Mouse (Mus musculus): ENCODE results near the gene Defb10. TPM values are rescaled to one million over a fixed set of nuclear protein-coding genes. Genes with fewer than 3 reads are reported as not detected.
A peak's percentile ranks its signal among the peaks of the same experiment; 100 is the strongest.
"Not testable (repeated sequence)": the region's sequence is repeated elsewhere in the genome, so short reads cannot be mapped to it uniquely, and the experiment has no call there.

The Defb10 gene
- not detected in 2 replicates for polyA plus RNA-seq (2015; fragmentation: Nextera tagmentation; extraction: Ambion mirVana)

DNA sequence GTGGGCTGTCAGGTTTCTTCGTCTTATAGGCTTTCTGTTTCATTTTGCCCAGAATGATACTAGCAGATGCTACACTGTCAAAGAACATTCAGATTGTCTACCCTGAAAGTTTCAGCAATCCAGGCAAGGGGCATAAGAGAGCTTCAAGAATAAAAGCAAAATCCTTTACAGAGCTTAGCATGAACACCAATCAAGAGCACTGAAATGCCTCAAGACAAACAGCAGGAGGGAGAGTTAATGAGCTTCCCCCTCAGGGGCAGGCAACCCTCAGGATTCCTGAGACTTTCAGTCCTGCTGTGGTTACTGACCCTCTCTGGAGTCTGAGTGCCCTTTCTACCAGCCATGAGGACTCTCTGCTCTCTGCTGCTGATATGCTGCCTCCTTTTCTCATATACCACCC is at the start of gene Defb10:
Gene Defb10 (plus strand): TSS at position 316 of the 400 bp plus-strand sequence.
- H3K4me1 ChIP-seq (ENCODE audit: control insufficient read depth, insufficient read depth, low read length); H3K4me3 ChIP-seq (ENCODE audit: low read depth, low read length); ATAC-seq; H3K27me3 ChIP-seq (ENCODE audit: control insufficient read depth, insufficient read depth, low read depth, low read length); H3K36me3 ChIP-seq (ENCODE audit: control insufficient read depth, insufficient read depth, low read length); H3K27ac ChIP-seq (ENCODE audit: low read length); H3K9me3 ChIP-seq (replicated peaks; ENCODE audit: control insufficient read depth, low read length, poor library complexity, severe bottlenecking); H3K4me2 ChIP-seq (ENCODE audit: low read length); H3K9ac ChIP-seq (ENCODE audit: low read depth, low read length): not testable (repeated sequence)
- WGBS: 19% methylated on average over 1 of the region's 1 CpGs

GRCm38 (mm10) chr8:21885321-21885720 is 26.6 kb downstream of the Defb10 start, which contains the start of gene Defb9:
Gene Defb9, minus strand, starts transcription at chr8:21885421.
- not testable (repeated sequence) for ATAC-seq; H3K9ac ChIP-seq (ENCODE audit: low read depth, low read length); H3K27me3 ChIP-seq (ENCODE audit: control insufficient read depth, insufficient read depth, low read depth, low read length); H3K4me2 ChIP-seq (ENCODE audit: low read length); H3K9me3 ChIP-seq (replicated peaks; ENCODE audit: control insufficient read depth, low read length, poor library complexity, severe bottlenecking); H3K36me3 ChIP-seq (ENCODE audit: control insufficient read depth, insufficient read depth, low read length); H3K4me1 ChIP-seq (ENCODE audit: control insufficient read depth, insufficient read depth, low read length); H3K27ac ChIP-seq (ENCODE audit: low read length); H3K4me3 ChIP-seq (ENCODE audit: low read depth, low read length)

GRCm38 (mm10) chr8:21906290-21906689 is 47.6 kb downstream of the Defb10 start, which contains the start of gene Defb11:
Gene Defb11, minus strand, starts transcription at chr8:21906412.
- H3K4me2 ChIP-seq (ENCODE audit: low read length); H3K27ac ChIP-seq (ENCODE audit: low read length); H3K9me3 ChIP-seq (replicated peaks; ENCODE audit: control insufficient read depth, low read length, poor library complexity, severe bottlenecking); H3K36me3 ChIP-seq (ENCODE audit: control insufficient read depth, insufficient read depth, low read length); H3K9ac ChIP-seq (ENCODE audit: low read depth, low read length); H3K4me3 ChIP-seq (ENCODE audit: low read depth, low read length); H3K27me3 ChIP-seq (ENCODE audit: control insufficient read depth, insufficient read depth, low read depth, low read length); H3K4me1 ChIP-seq (ENCODE audit: control insufficient read depth, insufficient read depth, low read length): not testable (repeated sequence)
- peak; percentile 54 for ATAC-seq

Other genes starting within 250 kb of the Defb10 start
- gene Defa26, start 240.7 kb upstream of the Defb10 start, polyA plus RNA-seq (2015; fragmentation: Nextera tagmentation; extraction: Ambion mirVana): not detected in 2 replicates
- not detected in 2 replicates for gene Defa17, start 203.1 kb upstream of the Defb10 start, polyA plus RNA-seq (2015; fragmentation: Nextera tagmentation; extraction: Ambion mirVana)
- not detected in 2 replicates for gene Defa34, start 193.1 kb upstream of the Defb10 start, polyA plus RNA-seq (2015; fragmentation: Nextera tagmentation; extraction: Ambion mirVana)
- not detected in 2 replicates for gene AY761184, start 155.3 kb upstream of the Defb10 start, polyA plus RNA-seq (2015; fragmentation: Nextera tagmentation; extraction: Ambion mirVana)
- not detected in 2 replicates for gene Defa24, start 124.4 kb upstream of the Defb10 start, polyA plus RNA-seq (2015; fragmentation: Nextera tagmentation; extraction: Ambion mirVana)
- not detected in 2 replicates for gene Defb50, start 35.4 kb upstream of the Defb10 start, polyA plus RNA-seq (2015; fragmentation: Nextera tagmentation; extraction: Ambion mirVana)
- not detected in 2 replicates for gene Defb2, start 19.0 kb upstream of the Defb10 start, polyA plus RNA-seq (2015; fragmentation: Nextera tagmentation; extraction: Ambion mirVana)
- not detected in 2 replicates for gene Defb9, start 26.5 kb downstream of the Defb10 start, polyA plus RNA-seq (2015; fragmentation: Nextera tagmentation; extraction: Ambion mirVana)
- gene Defb11, start 47.5 kb downstream of the Defb10 start, polyA plus RNA-seq (2015; fragmentation: Nextera tagmentation; extraction: Ambion mirVana): 5.6 and 10.9 TPM in 2 replicates
- not detected in 2 replicates for gene Defb15, start 73.8 kb downstream of the Defb10 start, polyA plus RNA-seq (2015; fragmentation: Nextera tagmentation; extraction: Ambion mirVana)
- gene Defb35, start 79.5 kb downstream of the Defb10 start, polyA plus RNA-seq (2015; fragmentation: Nextera tagmentation; extraction: Ambion mirVana): not detected in 2 replicates
- not detected in 2 replicates for gene Defb13, start 87.9 kb downstream of the Defb10 start, polyA plus RNA-seq (2015; fragmentation: Nextera tagmentation; extraction: Ambion mirVana)
- gene Fam90a1a, start 99.8 kb downstream of the Defb10 start, polyA plus RNA-seq (2015; fragmentation: Nextera tagmentation; extraction: Ambion mirVana): not detected in 2 replicates
- gene Ccdc70, start 110.9 kb downstream of the Defb10 start, polyA plus RNA-seq (2015; fragmentation: Nextera tagmentation; extraction: Ambion mirVana): not detected in 2 replicates
- 1.5 and 1.6 TPM in 2 replicates for gene Atp7b, start 201.4 kb downstream of the Defb10 start, polyA plus RNA-seq (2015; fragmentation: Nextera tagmentation; extraction: Ambion mirVana)
- gene Alg11, start 201.8 kb downstream of the Defb10 start, polyA plus RNA-seq (2015; fragmentation: Nextera tagmentation; extraction: Ambion mirVana): 44.5 and 49.6 TPM in 2 replicates

Measured in midbrain, embryonic 16.5 days (tissue).